Mouse (Mus musculus) left cerebral cortex, adult 9 months (tissue): ENCODE results near the gene Anxa4.

Experiments used
- DNase-seq, 2 experiments: peaks; one replicate each; pipeline ENCODE4 v3.0.0; 2022; ENCODE audit warnings: low spot score in 2 of 2

The Anxa4 gene

GRCm38 (mm10) chr6:86801431-86801830, 8.0 kb upstream of the Anxa4 start:
- DNase-seq: no peak

- no peak for DNase-seq
These were observed 7.1 kb upstream of the Anxa4 start for GRCm38 (mm10) chr6:86800467-86800866.

GRCm38 (mm10) chr6:86797455-86797854, 4.1 kb upstream of the Anxa4 start:
- DNase-seq: no peak

- no peak for DNase-seq
These were observed 573 bp upstream of the Anxa4 start for GRCm38 (mm10) chr6:86793957-86794356.

- DNase-seq: no peak
These were observed 2.9 kb downstream of the Anxa4 start for GRCm38 (mm10) chr6:86790351-86790943.

- no peak for DNase-seq
These were observed 5.1 kb downstream of the Anxa4 start for GRCm38 (mm10) chr6:86788242-86788641.

- DNase-seq: no peak
These were observed 6.8 kb downstream of the Anxa4 start for GRCm38 (mm10) chr6:86786545-86786944.

GRCm38 (mm10) chr6:86784739-86785138, 8.6 kb downstream of the Anxa4 start:
- no peak for DNase-seq

GRCm38 (mm10) chr6:86782342-86782741, 11.0 kb downstream of the Anxa4 start:
- no peak for DNase-seq

GRCm38 (mm10) chr6:86781361-86781957, 11.9 kb downstream of the Anxa4 start:
- DNase-seq: no peak

GRCm38 (mm10) chr6:86778910-86779594, 14.3 kb downstream of the Anxa4 start:
- DNase-seq: no peak

- DNase-seq: no peak
These were observed 16.2 kb downstream of the Anxa4 start for GRCm38 (mm10) chr6:86777181-86777580.

GRCm38 (mm10) chr6:86776706-86777071, 16.7 kb downstream of the Anxa4 start:
- DNase-seq: peak in 1 of 2 experiments; percentile 43

- DNase-seq: peak in 1 of 2 experiments; percentile 21
These were observed 17.2 kb downstream of the Anxa4 start for GRCm38 (mm10) chr6:86776001-86776705.

GRCm38 (mm10) chr6:86774937-86775336, 18.4 kb downstream of the Anxa4 start:
- DNase-seq: no peak

- no peak for DNase-seq
These were observed 19.6 kb downstream of the Anxa4 start for GRCm38 (mm10) chr6:86773830-86774229.

- peak in 1 of 2 experiments; percentile 44 for DNase-seq
These were observed 20.8 kb downstream of the Anxa4 start for GRCm38 (mm10) chr6:86772631-86773030.

GRCm38 (mm10) chr6:86768938-86769337, 24.4 kb downstream of the Anxa4 start:
- no peak for DNase-seq

GRCm38 (mm10) chr6:86768186-86768776, 25.1 kb downstream of the Anxa4 start:
- no peak for DNase-seq

GRCm38 (mm10) chr6:86767465-86767864, 25.9 kb downstream of the Anxa4 start:
- DNase-seq: no peak

GRCm38 (mm10) chr6:86765637-86766059, 27.7 kb downstream of the Anxa4 start:
- no peak for DNase-seq
